Mouse (Mus musculus): ENCODE results near the gene Abcc2. TPM values are rescaled to one million over a fixed set of nuclear protein-coding genes. Genes with fewer than 3 reads are reported as not detected.

Abcc2 gene
- polyA plus RNA-seq, 1 experiment from 2014 or later, result not detected

DNA sequence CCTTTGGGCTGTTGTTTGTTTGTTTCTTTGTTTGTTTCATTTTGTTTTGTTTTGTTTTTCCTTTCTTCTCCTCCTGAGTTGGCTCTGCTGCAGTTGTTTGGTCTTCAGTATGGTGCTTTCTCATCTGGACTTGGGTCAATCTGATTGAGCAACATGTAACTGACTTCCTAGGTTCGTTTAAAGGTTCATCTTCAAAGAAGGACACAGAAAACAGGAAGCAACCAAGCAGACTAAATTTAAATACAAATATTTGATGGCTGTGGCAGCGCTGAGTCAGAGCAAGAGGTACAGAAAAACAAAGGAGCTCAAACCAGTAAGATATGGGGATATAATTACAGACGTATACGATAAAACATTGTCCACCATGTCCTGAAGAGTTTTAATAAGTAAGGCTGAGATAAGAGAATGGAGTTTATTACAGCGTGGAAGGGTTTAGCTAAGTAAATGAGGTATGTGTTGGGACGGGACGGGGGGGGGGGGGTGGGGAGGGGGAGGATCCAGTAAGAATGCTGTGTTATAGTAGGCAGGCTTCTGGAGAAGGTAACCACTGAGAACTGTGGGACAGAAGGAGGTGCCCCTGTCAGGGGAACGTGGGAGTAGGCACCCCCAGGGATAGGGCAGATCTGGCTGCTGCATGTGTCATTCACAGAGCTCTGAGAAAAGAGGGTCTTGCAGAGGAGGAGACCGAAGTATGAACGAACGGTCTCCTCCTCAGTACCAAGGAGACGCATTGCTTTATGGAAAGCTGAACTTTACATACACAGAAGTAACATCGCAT lies 4.4 kb downstream of the Abcc2 start:
- no peak for ATAC-seq (ENCODE audit: low FRiP score, low read depth)
- H3K4me2 ChIP-seq (replicated peaks), result no peak overlapping the region
- H3K4me3 ChIP-seq, result no peak overlapping the region
- H3K9ac ChIP-seq (replicated peaks), result no peak overlapping the region
- H3K9me3 ChIP-seq, result no peaks in the 10 kb centered on the region
- WGBS, result 87% methylated on average over 13 of the region's 13 CpGs
- H3K36me3 ChIP-seq, result no peaks in the 10 kb centered on the region
- no peaks in the 10 kb centered on the region for H3K27me3 ChIP-seq
- H3K4me1 ChIP-seq, result no peaks in the 10 kb centered on the region
- H3K27ac ChIP-seq (replicated peaks), result no peak overlapping the region

DNA sequence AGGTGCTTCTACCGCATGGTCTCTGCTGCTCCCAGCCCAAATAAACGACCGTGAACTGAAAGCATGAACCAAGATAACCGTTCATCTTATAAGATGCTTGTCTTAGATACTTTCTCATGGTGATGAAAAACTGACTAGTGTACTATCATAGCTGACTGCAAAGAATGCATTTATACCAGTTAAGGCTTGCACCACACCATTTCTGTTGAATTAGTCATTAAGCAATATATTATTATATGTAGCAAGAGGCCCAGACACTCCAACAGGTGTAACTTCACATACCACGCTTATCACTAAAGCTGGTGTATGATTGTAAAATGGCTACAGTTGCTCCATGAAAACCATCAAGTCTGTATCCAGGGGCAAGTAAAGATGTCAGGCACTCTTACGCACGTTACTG lies 7.8 kb downstream of the Abcc2 start:
- ATAC-seq (ENCODE audit: low FRiP score, low read depth), result no peak
- 94% methylated on average over 7 of the region's 7 CpGs for WGBS

DNA sequence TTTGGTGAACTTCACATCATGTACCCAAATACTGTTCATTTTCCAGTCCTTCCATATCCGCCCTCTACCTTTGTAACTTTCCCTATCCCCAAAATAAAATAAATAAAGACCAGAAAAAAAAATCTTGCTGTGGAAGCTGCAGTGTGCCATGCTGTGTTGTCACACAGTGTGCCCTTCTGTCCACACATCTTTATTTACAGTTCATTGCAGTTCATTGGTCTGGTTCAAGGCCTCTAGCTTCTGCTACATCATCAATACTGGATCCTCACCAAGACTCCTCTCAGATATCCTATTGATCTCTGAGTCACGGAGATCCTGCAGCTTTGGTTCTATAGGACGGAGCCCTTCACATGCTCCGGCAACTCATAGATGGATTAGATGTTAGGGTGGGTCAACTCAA lies 10.5 kb downstream of the Abcc2 start:
- H3K4me2 ChIP-seq (replicated peaks), result no peak overlapping the region
- H3K9me3 ChIP-seq, result no peaks in the 10 kb centered on the region
- no peaks in the 10 kb centered on the region for H3K4me1 ChIP-seq
- no peaks in the 10 kb centered on the region for H3K36me3 ChIP-seq
- no peak overlapping the region for H3K9ac ChIP-seq (replicated peaks)
- no peak for ATAC-seq (ENCODE audit: low FRiP score, low read depth)
- H3K4me3 ChIP-seq, result no peak overlapping the region
- no peaks in the 10 kb centered on the region for H3K27me3 ChIP-seq
- H3K27ac ChIP-seq (replicated peaks), result no peak overlapping the region
- WGBS, result 91% methylated on average over 4 of the region's 4 CpGs

More for the DNA sequence above, 7.8 kb downstream of the Abcc2 start:
- no peak overlapping the region for H3K27ac ChIP-seq (replicated peaks)
- no peaks in the 10 kb centered on the region for H3K27me3 ChIP-seq
- H3K9ac ChIP-seq (replicated peaks), result no peak overlapping the region
- no peaks in the 10 kb centered on the region for H3K36me3 ChIP-seq
- no peaks in the 10 kb centered on the region for H3K4me1 ChIP-seq
- no peaks in the 10 kb centered on the region for H3K9me3 ChIP-seq
- no peak overlapping the region for H3K4me3 ChIP-seq
- no peak overlapping the region for H3K4me2 ChIP-seq (replicated peaks)

DNA sequence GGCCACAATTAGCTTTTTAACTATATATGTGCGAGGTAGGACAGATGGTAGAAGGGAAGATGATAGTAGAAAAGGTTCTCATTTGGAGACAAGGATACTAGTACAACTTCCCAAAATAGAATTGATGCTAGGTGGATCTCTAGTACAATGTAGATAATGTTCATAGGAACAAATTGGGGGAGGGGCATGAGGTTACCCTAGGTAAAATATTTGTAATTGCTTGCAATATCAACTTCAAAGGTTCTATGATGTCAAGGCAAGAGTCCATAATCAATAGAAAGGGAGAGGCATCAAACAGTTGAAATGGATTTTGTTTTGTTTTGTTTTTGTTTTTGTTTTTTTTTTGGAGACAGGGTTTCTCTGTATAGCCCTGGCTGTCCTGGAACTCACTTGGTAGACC lies 12.0 kb downstream of the Abcc2 start:
- no peak for ATAC-seq (ENCODE audit: low FRiP score, low read depth)
- 80% methylated on average over 1 of the region's 1 CpGs for WGBS
- Histone ChIP-seq H3K9me3 (no peaks in the 10 kb centered on the region), H3K4me3 (no peak overlapping the region), H3K27me3 (no peaks in the 10 kb centered on the region), H3K9ac (replicated peaks) (no peak overlapping the region), H3K4me1 (no peaks in the 10 kb centered on the region), H3K27ac (replicated peaks) (no peak overlapping the region), H3K36me3 (no peaks in the 10 kb centered on the region), H3K4me2 (replicated peaks) (no peak overlapping the region)

DNA sequence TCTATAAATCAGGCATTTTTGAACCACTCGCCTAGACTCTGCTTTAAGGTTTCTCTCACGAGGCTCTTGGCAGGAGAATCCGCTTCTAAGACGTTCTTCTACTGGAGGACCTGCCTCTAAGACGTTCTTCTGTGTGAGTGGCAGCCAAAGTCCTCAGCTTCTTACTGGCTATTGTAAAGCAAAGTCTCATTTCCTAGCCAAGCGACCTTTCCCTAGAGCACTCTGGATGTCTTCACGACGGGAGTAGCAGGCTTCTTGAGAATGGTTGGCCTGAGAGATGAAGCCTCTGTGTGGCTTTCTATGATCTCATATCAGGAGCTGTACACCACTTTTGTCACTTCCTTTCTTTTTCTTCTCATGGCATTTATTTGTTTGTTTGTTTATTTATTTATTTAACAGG lies 13.5 kb downstream of the Abcc2 start:
- 85% methylated on average over 8 of the region's 8 CpGs for WGBS
- no peak overlapping the region for H3K4me3 ChIP-seq
- no peaks in the 10 kb centered on the region for H3K27me3 ChIP-seq
- H3K9ac ChIP-seq (replicated peaks), result no peak overlapping the region
- H3K4me2 ChIP-seq (replicated peaks), result no peak overlapping the region
- H3K27ac ChIP-seq (replicated peaks), result no peak overlapping the region
- no peak for ATAC-seq (ENCODE audit: low FRiP score, low read depth)
- no peaks in the 10 kb centered on the region for H3K9me3 ChIP-seq
- H3K36me3 ChIP-seq, result no peaks in the 10 kb centered on the region
- H3K4me1 ChIP-seq, result no peaks in the 10 kb centered on the region

DNA sequence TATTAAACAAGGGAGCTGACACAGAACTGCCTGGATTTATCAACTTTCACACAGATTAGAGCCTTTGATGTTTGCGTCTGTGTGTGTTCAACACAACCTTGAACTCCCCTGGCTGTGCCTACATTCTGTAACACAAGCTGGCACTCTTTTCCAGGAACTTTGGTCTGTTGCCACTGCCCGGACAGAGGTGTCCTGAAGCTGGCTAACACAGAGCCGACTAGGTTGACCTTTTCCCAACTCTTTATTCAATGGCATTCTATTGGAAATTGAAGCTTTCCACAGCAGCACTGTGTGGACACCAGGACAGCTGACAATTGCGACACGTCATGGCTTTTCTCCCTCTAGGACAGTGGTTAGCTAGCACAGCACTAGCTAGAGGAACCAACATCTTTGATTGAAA lies 15.2 kb downstream of the Abcc2 start:
- Histone ChIP-seq H3K4me2 (replicated peaks) (no peak overlapping the region), H3K9me3 (no peaks in the 10 kb centered on the region), H3K4me3 (no peak overlapping the region), H3K27ac (replicated peaks) (no peak overlapping the region), H3K27me3 (no peaks in the 10 kb centered on the region), H3K36me3 (no peaks in the 10 kb centered on the region), H3K9ac (replicated peaks) (no peak overlapping the region), H3K4me1 (no peaks in the 10 kb centered on the region)
- 79% methylated on average over 5 of the region's 5 CpGs for whole genome bisulfite sequencing
- no peak for ATAC-seq (ENCODE audit: low FRiP score, low read depth)

DNA sequence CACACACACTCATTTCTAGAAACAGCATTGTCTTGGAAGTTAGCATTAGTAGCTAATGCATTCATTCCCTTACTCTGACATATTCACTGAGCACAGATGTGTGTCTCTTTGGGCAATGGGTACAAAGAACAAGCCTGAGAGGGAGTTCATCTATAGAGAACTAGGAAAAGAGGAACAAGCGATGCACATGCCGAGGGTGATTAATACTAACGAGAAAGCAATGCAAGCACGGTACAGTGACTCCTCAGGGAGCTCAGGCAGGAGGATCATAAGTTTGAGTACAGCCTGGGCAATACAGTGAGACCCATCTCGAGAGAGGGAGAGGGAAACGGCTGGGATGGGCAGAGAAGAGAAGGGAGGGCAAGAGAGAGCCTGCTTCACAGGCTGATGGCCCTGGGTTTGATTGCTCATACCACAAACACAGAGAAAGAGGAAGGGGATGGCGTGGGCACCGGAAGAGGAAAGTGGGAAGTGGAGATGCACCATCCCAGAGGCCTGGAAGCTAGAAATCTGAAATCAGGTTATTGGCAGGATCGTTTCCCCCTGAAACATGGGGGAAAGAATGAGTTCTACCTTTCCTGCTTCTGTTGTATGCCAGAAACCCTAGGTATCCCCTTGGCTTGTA lies 19.5 kb downstream of the Abcc2 start:
- ATAC-seq (ENCODE audit: low FRiP score, low read depth), result no peak
- Histone ChIP-seq H3K4me2 (replicated peaks) (no peak overlapping the region), H3K36me3 (no peaks in the 10 kb centered on the region), H3K27ac (replicated peaks) (no peak overlapping the region), H3K27me3 (no peaks in the 10 kb centered on the region), H3K4me1 (no peaks in the 10 kb centered on the region), H3K9me3 (no peaks in the 10 kb centered on the region), H3K4me3 (no peak overlapping the region), H3K9ac (replicated peaks) (no peak overlapping the region)
- WGBS, result 85% methylated on average over 9 of the region's 9 CpGs

DNA sequence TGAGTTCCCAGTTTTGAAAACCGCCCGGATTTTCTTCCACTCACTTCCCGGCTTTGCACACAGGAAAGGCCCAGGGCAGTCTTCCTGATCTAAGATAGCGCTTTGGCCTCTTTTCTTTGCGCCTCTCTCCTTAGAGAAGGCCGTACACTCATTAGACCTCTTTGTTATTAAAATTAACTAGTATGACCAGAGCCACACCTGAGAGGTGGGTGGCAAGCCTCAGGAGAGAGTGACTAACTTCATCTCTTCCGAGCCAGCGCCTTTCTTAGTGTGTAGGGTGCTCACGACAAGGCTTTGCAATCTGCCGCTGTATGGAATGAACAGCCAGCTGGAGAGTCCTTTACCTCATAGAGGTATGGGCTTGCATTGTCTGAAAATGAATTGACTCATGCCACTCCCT lies 21.9 kb downstream of the Abcc2 start:
- ATAC-seq (ENCODE audit: low FRiP score, low read depth), result no peak
- Histone ChIP-seq H3K36me3 (no peaks in the 10 kb centered on the region), H3K9ac (replicated peaks) (no peak overlapping the region), H3K27ac (replicated peaks) (no peak overlapping the region), H3K4me3 (no peak overlapping the region), H3K9me3 (no peaks in the 10 kb centered on the region), H3K27me3 (no peaks in the 10 kb centered on the region), H3K4me2 (replicated peaks) (no peak overlapping the region), H3K4me1 (no peaks in the 10 kb centered on the region)
- 80% methylated on average over 10 of the region's 10 CpGs for WGBS

DNA sequence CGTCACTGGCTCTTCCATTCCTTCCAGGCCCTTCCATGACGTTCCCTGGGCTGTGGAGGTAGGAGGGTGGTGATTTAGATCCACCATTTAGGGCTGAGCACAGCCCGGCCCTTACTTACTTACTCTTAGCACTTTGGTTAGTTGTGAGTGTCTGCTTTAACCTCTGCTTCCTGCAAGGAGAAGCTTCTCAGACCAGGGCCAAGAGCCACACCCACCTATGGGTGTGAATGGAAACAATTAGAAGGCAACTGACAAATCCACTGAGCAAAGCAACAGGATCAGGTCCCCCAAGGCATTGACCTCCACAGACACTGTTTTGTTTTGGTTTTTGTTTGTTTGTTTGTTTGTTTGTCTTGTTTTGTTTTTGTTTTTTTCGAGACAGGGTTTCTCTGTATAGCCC lies 27.3 kb downstream of the Abcc2 start:
- Histone ChIP-seq H3K9me3 (no peaks in the 10 kb centered on the region), H3K4me2 (replicated peaks) (no peak overlapping the region), H3K4me3 (no peak overlapping the region), H3K27ac (replicated peaks) (no peak overlapping the region), H3K9ac (replicated peaks) (no peak overlapping the region), H3K36me3 (no peaks in the 10 kb centered on the region), H3K4me1 (no peaks in the 10 kb centered on the region), H3K27me3 (no peaks in the 10 kb centered on the region)
- 36% methylated on average over 4 of the region's 4 CpGs for WGBS
- ATAC-seq (ENCODE audit: low FRiP score, low read depth), result no peak

DNA sequence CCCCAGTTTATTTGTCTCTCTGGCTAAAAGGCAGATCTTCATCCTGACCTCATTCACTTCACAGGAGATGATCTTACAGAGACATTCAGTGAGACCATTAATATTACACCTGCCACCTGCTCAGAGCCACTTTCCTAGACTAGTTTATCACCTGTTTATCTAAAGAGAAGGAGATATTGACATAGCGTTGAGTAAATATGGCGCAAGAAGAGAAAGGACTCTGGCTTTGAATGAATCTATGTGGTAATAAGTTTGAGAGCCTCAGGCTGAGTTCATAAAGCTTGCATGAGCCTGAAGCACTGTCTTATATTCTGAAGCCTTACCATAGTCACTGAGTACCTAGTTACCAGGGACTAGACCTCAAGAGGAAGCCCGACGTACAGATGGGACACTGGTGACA lies 29.4 kb downstream of the Abcc2 start:
- no peak for ATAC-seq (ENCODE audit: low FRiP score, low read depth)
- Histone ChIP-seq H3K27ac (replicated peaks) (no peak overlapping the region), H3K36me3 (no peaks in the 10 kb centered on the region), H3K4me2 (replicated peaks) (no peak overlapping the region), H3K4me3 (no peak overlapping the region), H3K9ac (replicated peaks) (no peak overlapping the region), H3K9me3 (no peaks in the 10 kb centered on the region), H3K27me3 (no peaks in the 10 kb centered on the region), H3K4me1 (no peaks in the 10 kb centered on the region)
- 93% methylated on average over 4 of the region's 4 CpGs for WGBS

DNA sequence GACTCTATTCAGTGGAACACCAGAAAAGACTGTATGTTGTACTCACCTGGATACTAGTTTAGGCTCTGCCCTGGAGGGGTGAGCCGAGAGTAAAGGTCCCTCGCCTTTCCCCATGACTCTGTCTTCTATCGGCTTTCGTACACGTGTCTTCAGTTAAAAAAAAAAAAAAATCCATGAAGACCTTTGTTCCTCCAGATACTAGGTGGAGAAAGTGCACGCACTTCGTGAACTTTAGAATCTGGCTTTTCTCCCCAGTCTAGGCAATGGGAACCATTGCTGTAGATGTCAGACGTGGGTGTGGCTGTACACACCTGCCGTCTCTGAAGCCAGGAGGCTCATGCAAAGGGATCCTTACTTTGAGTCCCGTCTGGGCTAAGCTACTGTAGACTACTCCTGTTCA lies 31.3 kb downstream of the Abcc2 start:
- H3K4me2 ChIP-seq (replicated peaks), result no peak overlapping the region

DNA sequence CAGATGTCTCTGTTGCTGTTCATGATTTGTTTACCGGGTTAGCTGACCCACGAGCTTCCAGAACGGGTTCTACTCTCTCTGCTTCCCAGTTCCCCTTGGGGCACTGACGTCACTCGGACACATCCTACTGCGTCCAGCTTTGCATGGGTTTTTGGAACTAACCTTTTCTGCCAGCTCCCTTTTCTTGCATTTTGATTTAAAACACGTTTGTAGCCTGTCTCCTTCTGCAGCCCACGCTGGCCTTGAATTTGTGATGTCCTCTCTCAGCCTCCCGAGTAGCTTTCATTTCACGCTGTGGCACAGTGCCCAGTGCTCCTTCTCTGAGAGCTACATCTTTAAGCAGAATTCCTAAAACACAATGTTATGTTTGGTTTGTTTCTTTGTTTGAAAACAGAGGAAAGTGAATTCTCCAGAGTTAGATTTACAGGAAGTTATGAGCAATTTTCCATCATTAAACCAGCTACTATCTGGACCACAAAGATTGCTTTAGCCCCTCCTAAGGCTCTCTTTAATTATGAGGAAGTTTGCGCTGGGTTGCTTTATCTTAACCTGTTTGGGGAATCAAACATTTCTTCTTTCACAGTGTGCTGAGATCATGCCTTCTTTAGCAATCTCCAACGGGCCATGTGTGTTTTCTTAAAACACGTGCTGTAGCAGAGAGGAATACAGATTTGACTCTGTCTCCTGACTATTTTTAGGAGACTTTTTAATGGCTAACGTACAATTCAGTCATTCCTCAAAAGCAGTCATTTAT lies 33.8 kb downstream of the Abcc2 start:
- Histone ChIP-seq H3K9me3 (no peaks in the 10 kb centered on the region), H3K9ac (replicated peaks) (no peak overlapping the region), H3K4me1 (no peaks in the 10 kb centered on the region), H3K27ac (replicated peaks) (no peak overlapping the region), H3K4me2 (replicated peaks) (no peak overlapping the region), H3K27me3 (no peaks in the 10 kb centered on the region), H3K4me3 (no peak overlapping the region), H3K36me3 (no peaks in the 10 kb centered on the region)
- no peak for ATAC-seq (ENCODE audit: low FRiP score, low read depth)
- WGBS, result 79% methylated on average over 14 of the region's 14 CpGs

More for the DNA sequence above, 31.3 kb downstream of the Abcc2 start:
- H3K9ac ChIP-seq (replicated peaks), result no peak overlapping the region
- H3K4me3 ChIP-seq, result no peak overlapping the region
- no peaks in the 10 kb centered on the region for H3K36me3 ChIP-seq
- H3K27me3 ChIP-seq, result no peaks in the 10 kb centered on the region
- no peaks in the 10 kb centered on the region for H3K4me1 ChIP-seq
- H3K9me3 ChIP-seq, result no peaks in the 10 kb centered on the region
- no peak overlapping the region for H3K27ac ChIP-seq (replicated peaks)
- 88% methylated on average over 10 of the region's 10 CpGs for WGBS
- ATAC-seq (ENCODE audit: low FRiP score, low read depth), result no peak

Measured in midbrain, embryonic 12.5 days (tissue).